Mouse (Mus musculus): ENCODE results near the gene Gbx2.

Gbx2 gene

GRCm38 (mm10) chr1:89935493-89936348 is 4.7 kb upstream of the Gbx2 start:
- no peak for DNase-seq (ENCODE audit: low spot score in 2 of 2)

DNA sequence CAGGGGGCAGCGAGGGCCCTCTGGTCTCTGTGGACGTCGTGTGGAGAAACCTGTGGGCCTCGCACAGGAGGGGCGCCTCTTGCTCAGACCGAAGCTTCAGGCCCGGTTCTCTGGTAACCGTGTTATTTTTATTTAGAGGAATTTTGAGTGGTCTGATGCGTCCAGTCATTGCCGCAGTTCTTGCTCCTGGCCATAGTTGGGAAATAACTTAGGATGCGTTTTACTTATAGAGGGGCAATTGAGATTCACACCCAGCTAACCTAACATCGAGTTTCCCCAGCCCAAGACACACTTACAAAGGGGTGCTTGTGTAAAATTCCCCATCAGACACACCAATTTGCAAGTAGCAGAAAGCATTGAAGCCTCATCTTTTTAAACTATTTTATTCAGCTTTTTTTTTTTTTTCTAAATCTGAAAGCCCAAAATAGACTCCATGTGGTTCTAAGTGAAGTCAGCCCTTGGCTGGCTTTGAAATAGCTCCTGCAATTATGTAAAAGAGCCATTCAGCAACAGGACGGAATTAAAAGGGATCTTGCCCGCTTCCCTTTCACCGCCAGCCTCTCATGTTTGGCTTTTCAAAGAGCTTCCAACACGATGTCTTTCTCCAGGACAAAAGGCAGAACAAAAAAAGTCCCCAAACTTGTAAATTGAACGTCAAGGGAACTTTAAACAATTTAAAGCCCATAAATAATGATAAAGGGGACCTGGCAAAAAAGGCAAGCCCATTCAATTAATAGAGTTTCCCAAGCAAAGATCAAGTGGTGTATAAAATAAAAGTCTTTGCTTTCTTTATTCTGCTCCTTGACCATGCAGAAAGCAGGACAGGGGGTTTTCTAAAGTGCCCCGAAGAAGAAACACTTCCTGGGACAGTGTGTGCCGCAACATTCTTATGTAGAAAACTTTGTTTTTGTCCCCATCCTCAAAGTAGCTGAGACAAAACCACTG is 3.6 kb upstream of the Gbx2 start:
- DNase-seq (ENCODE audit: low spot score in 2 of 2): no peak

GRCm38 (mm10) chr1:89933786-89934185 is 2.8 kb upstream of the Gbx2 start:
- no peak for DNase-seq (ENCODE audit: low spot score in 2 of 2)

GRCm38 (mm10) chr1:89933028-89933427 is 2.0 kb upstream of the Gbx2 start:
- DNase-seq (ENCODE audit: low spot score in 2 of 2): no peak

- no peak for DNase-seq (ENCODE audit: low spot score in 2 of 2)
These were observed 1.6 kb upstream of the Gbx2 start for GRCm38 (mm10) chr1:89932616-89933015.

GRCm38 (mm10) chr1:89932021-89932423 is 1.0 kb upstream of the Gbx2 start:
- DNase-seq (ENCODE audit: low spot score in 2 of 2): no peak

GRCm38 (mm10) chr1:89930551-89930950 is 428 bp downstream of the Gbx2 start:
- DNase-seq (ENCODE audit: low spot score in 2 of 2): no peak

GRCm38 (mm10) chr1:89929721-89930505 is 1.1 kb downstream of the Gbx2 start:
- DNase-seq (ENCODE audit: low spot score in 2 of 2): no peak

GRCm38 (mm10) chr1:89929181-89929580 is 1.8 kb downstream of the Gbx2 start:
- no peak for DNase-seq (ENCODE audit: low spot score in 2 of 2)

GRCm38 (mm10) chr1:89928676-89929075 is 2.3 kb downstream of the Gbx2 start:
- no peak for DNase-seq (ENCODE audit: low spot score in 2 of 2)

- DNase-seq (ENCODE audit: low spot score in 2 of 2): no peak
These were observed 3.8 kb downstream of the Gbx2 start for GRCm38 (mm10) chr1:89927061-89927661.

DNA sequence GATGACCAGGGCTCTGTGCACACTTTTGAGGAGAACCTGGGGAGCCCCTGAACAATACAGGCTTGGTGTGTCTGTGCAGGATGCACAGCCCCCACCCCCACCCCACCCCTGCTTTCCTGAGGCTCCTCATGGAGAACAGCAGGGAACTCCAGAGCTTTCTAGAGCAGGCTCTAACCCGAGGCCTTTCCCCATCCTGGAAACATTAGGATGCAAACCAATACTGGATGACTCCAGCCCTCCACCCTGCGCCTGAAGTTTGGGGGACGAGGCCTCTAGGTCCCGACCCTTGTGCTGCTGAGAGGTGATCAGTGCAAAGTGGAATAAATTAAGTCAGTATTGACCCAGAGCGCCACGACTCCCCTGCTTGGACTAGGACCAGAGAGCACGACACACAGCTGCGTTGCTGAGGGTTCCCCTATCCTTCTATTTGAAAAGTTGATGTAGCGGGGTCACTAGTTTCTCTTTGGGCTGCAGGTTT is 4.4 kb downstream of the Gbx2 start:
- no peak for DNase-seq (ENCODE audit: low spot score in 2 of 2)

- no peak for DNase-seq (ENCODE audit: low spot score in 2 of 2)
These were observed 5.3 kb downstream of the Gbx2 start for GRCm38 (mm10) chr1:89925501-89926190.

DNA sequence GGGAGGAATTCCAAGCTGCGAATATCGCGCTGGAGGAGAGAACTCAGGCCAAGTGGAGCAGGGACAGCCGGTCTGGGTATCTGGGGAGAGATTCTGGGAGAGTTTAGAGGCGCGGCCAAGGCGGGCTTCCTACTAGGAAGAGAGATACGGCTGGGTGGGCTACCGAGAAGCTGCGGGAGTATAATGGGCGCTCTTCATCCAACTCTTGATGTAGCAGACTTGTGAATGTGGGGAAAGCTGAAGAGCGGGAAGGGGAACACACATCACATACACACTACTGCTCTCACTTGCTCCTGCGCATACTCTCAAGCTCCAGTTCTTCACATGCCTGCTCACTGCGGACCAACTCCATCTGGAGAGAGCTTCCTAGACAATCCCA is 7.3 kb downstream of the Gbx2 start:
- no peak for DNase-seq (ENCODE audit: low spot score in 2 of 2)

GRCm38 (mm10) chr1:89922883-89923641 is 7.9 kb downstream of the Gbx2 start:
- no peak for DNase-seq (ENCODE audit: low spot score in 2 of 2)

- DNase-seq (ENCODE audit: low spot score in 2 of 2): no peak
These were observed 8.7 kb downstream of the Gbx2 start for GRCm38 (mm10) chr1:89922282-89922681.

GRCm38 (mm10) chr1:89921806-89922205 is 9.2 kb downstream of the Gbx2 start:
- DNase-seq (ENCODE audit: low spot score in 2 of 2): no peak

- no peak for DNase-seq (ENCODE audit: low spot score in 2 of 2)
These were observed 11.8 kb downstream of the Gbx2 start for GRCm38 (mm10) chr1:89919206-89919605.

GRCm38 (mm10) chr1:89918111-89918510 is 12.9 kb downstream of the Gbx2 start:
- DNase-seq (ENCODE audit: low spot score in 2 of 2): no peak

- no peak for DNase-seq (ENCODE audit: low spot score in 2 of 2)
These were observed 17.4 kb downstream of the Gbx2 start for GRCm38 (mm10) chr1:89913611-89914010.
